Mouse (Mus musculus): ENCODE measurements around the gene Napepld. TPM values are rescaled to one million over a fixed set of nuclear protein-coding genes. Genes with fewer than 3 reads are reported as not detected.

Napepld gene
- total and polyA plus RNA-seq, 3 experiments, result 1.6 to 1.8 (median 1.7) TPM

- H3K4me1 ChIP-seq (ENCODE audit: control insufficient read depth in 1 of 2, insufficient read depth in 2 of 2), result peaks cover 2 to 28% of the 10 kb centered on the region in 2 experiments; a peak in 2 of 4 replicates
- H3K4me2 ChIP-seq (ENCODE audit: insufficient read depth, low read depth, poor library complexity, severe bottlenecking), result peak within 1 kb of the TSS; percentile 55
- DNase-seq (ENCODE audit: extremely low read depth), result peak; percentile 89
- peaks cover 22 to 34% of the 10 kb centered on the region in 2 experiments for H3K36me3 ChIP-seq (replicated peaks in 1 of 2; ENCODE audit: control insufficient read depth in 1 of 2, insufficient read depth in 1 of 2, low read length in 1 of 2)
- peaks cover 16% of the 10 kb centered on the region for H3K79me2 ChIP-seq (replicated peaks; ENCODE audit: control insufficient read depth, extremely low read depth, insufficient read depth, poor library complexity, severe bottlenecking)
- in situ Hi-C loops (cut with MboI; ENCODE audit: low pct_ligation_motif_present, low pct_unique_long_range_greater_than_20kb, low sequenced_read_pairs) (no loop called here), dilution Hi-C loops (cut with MboI; ENCODE audit: extremely low pct_ligation_motif_present, extremely low pct_unique_long_range_greater_than_20kb, low sequenced_read_pairs) (no loop called here)
- H3K27ac ChIP-seq (ENCODE audit: insufficient read depth, low read depth), result peak within 1 kb of the TSS; percentile 13; the same call in 1 of the 2 replicates
- peak within 1 kb of the TSS; percentile 70 to 91 (median 82) for H3K4me3 ChIP-seq (replicated peaks in 1 of 3; ENCODE audit: low read depth in 2 of 3, low read length in 2 of 3, poor library complexity in 1 of 3)
- H3K9ac ChIP-seq (ENCODE audit: insufficient read depth, low read depth), result peak within 1 kb of the TSS; percentile 73
- no peaks in the 10 kb centered on the region for H3K27me3 ChIP-seq (replicated peaks)
- TF ChIP-seq MYC (IDR thresholded peaks at IDR 0.05; ENCODE audit: low read depth, low read length) (no peak), SMC3 (IDR thresholded peaks at IDR 0.05; ENCODE audit: low read depth, low read length) (peak; percentile 31), TCF12 (IDR thresholded peaks at IDR 0.05; ENCODE audit: low read depth, low read length) (peak; percentile 65; the same call in 1 of the 2 replicates), IRF4 (IDR thresholded peaks at IDR 0.05; ENCODE audit: low read depth, low read length) (peak; percentile 35; the same call in 1 of the 2 replicates), UBTF (IDR thresholded peaks at IDR 0.05; ENCODE audit: low read depth, low read length) (no peak; the same call in 1 of the 2 replicates), USF2 (conservative IDR thresholded peaks at IDR 0.05; ENCODE audit: low read depth, low read length) (no peak), NRF1 (IDR thresholded peaks at IDR 0.05; ENCODE audit: low read depth, low read length) (peak; percentile 58), HCFC1 (IDR thresholded peaks at IDR 0.05; ENCODE audit: low read depth, low read length) (peak; percentile 89), ETS1 (conservative IDR thresholded peaks at IDR 0.05; ENCODE audit: low read depth, low read length) (no peak), MXI1 (IDR thresholded peaks at IDR 0.05; ENCODE audit: low read depth, low read length) (peak; percentile 81), TBP (conservative IDR thresholded peaks at IDR 0.05; ENCODE audit: low read depth, low read length) (peak; percentile 89), NELFE (IDR thresholded peaks at IDR 0.05; ENCODE audit: low read depth, low read length) (peak; percentile 68), RAD21 (IDR thresholded peaks at IDR 0.05; ENCODE audit: low read depth, low read length) (peak; percentile 39), MAFK (IDR thresholded peaks at IDR 0.05; ENCODE audit: insufficient replicate concordance, low read length) (no peak), ZNF384 (IDR thresholded peaks at IDR 0.05; ENCODE audit: low read depth, low read length) (no peak), MAX (IDR thresholded peaks at IDR 0.05; ENCODE audit: low read length) (no peak; the same call in 1 of the 2 replicates), MEF2A (IDR thresholded peaks at IDR 0.05; ENCODE audit: borderline replicate concordance, low read depth, low read length) (peak; percentile 43; the same call in 1 of the 2 replicates), MAZ (IDR thresholded peaks at IDR 0.05; ENCODE audit: low read depth, low read length) (no peak), CHD2 (IDR thresholded peaks at IDR 0.05; ENCODE audit: low read length) (peak; percentile 88), ELF1 (IDR thresholded peaks at IDR 0.05; ENCODE audit: low read depth, low read length) (peak; percentile 90), SIN3A (IDR thresholded peaks at IDR 0.05; ENCODE audit: low read length) (peak; percentile 48; the same call in 1 of the 2 replicates), JUND (conservative IDR thresholded peaks at IDR 0.05; ENCODE audit: low read depth, low read length) (no peak), POLR2A (IDR thresholded peaks at IDR 0.05; ENCODE audit: low read depth, low read length) (peak; percentile 80), GABPA (IDR thresholded peaks at IDR 0.05; ENCODE audit: insufficient replicate concordance, low read depth, low read length) (no peak; the same call in 1 of the 2 replicates), USF1 (IDR thresholded peaks at IDR 0.05; ENCODE audit: low read depth, low read length) (no peak), CTCF (conservative IDR thresholded peaks at IDR 0.05 in 1 of 2, IDR thresholded peaks at IDR 0.05 in 1 of 2; ENCODE audit: low read depth in 2 of 2, low read length in 2 of 2) (peak; percentile 66 to 83), KAT2A (IDR thresholded peaks at IDR 0.05; ENCODE audit: insufficient replicate concordance, low read length) (peak; percentile 79; the same call in 1 of the 2 replicates)
- no peaks in the 10 kb centered on the region for H3K9me3 ChIP-seq (replicated peaks; ENCODE audit: low read length)
Measured at GRCm38 (mm10) chr5:21736956-21737585, 35.9 kb upstream of the Napepld start, which contains the start of gene Pmpcb. Pmpcb (plus strand) TSS chr5:21737141.
